Mouse (Mus musculus): ENCODE measurements around the gene Ifi27.

- TF ChIP-seq POLR2AphosphoS2 (IDR thresholded peaks at IDR 0.05; ENCODE audit: insufficient read length, low read depth) (no peak), POLR2A (IDR thresholded peaks at IDR 0.05; ENCODE audit: insufficient read length, low read depth) (no peak), E2F4 (IDR thresholded peaks at IDR 0.05; ENCODE audit: insufficient read depth) (no peak), MAX (IDR thresholded peaks at IDR 0.05; ENCODE audit: low read depth) (no peak), MYOD1 (IDR thresholded peaks at IDR 0.05; ENCODE audit: control insufficient read depth in 1 of 3, insufficient read length in 2 of 3, low read depth in 2 of 3) (no peak), TCF12 (IDR thresholded peaks at IDR 0.05; ENCODE audit: insufficient read depth, poor library complexity, severe bottlenecking) (no peak), USF1 (IDR thresholded peaks at IDR 0.05; ENCODE audit: low read depth) (no peak), MYOG (IDR thresholded peaks at IDR 0.05; ENCODE audit: control insufficient read depth in 1 of 3, insufficient read depth in 1 of 3, insufficient read length in 2 of 3, low read depth in 2 of 3) (no peak), REST (IDR thresholded peaks at IDR 0.05; ENCODE audit: insufficient read depth, insufficient read length) (no peak), CEBPB (IDR thresholded peaks at IDR 0.05; ENCODE audit: insufficient read depth, poor library complexity, severe bottlenecking) (no peak)
Observed at GRCm38 (mm10) chr12:103433430-103433829, 581 bp upstream of the Ifi27 start.

Measured in myocyte (in vitro differentiated cells).